Mouse (Mus musculus): Measurements from ENCODE around the gene Nxph3.
A peak's percentile ranks its signal among the peaks of the same experiment; 100 is the strongest.
"Not testable (repeated sequence)": the region's sequence is repeated elsewhere in the genome, so short reads cannot be mapped to it uniquely, and the experiment has no call there.

The Nxph3 gene

GRCm38 (mm10) chr11:95519299-95519698 lies 4.9 kb upstream of the Nxph3 start:
- no peak for DNase-seq (ENCODE audit: low read depth, low spot score)

- no peak for DNase-seq (ENCODE audit: low read depth, low spot score)
Observed at GRCm38 (mm10) chr11:95517162-95517561, 2.8 kb upstream of the Nxph3 start.

- no peak for DNase-seq (ENCODE audit: low read depth, low spot score)
Observed at GRCm38 (mm10) chr11:95516491-95516911, 2.1 kb upstream of the Nxph3 start.

GRCm38 (mm10) chr11:95515376-95516323 lies 1.3 kb upstream of the Nxph3 start:
- DNase-seq (ENCODE audit: low read depth, low spot score) = no peak

- DNase-seq (ENCODE audit: low read depth, low spot score) = no peak
Observed at GRCm38 (mm10) chr11:95513461-95514297, 691 bp downstream of the Nxph3 start.

GRCm38 (mm10) chr11:95512383-95512782 lies 2.0 kb downstream of the Nxph3 start:
- no peak for DNase-seq (ENCODE audit: low read depth, low spot score)

DNA sequence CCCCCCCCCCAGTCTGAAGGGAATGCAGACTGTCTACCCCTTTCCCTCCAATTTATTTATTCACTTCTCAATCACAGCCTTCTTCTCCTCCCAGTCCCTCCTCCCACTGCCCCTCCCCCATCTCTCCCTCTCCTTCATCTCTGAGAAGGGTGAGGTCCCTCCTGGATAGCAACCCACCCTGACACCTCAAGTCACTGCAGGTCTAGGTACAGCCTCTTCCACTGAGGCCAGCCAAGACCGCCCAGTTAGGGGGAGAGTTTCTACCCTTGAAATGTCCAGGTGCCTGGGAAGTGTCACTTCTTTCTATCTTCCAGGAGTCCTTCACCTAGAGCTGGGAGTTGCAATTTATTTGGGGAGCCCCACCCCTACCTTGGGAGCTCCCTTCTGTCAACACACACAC lies 2.5 kb downstream of the Nxph3 start:
- no peak for DNase-seq (ENCODE audit: low read depth, low spot score)

DNA sequence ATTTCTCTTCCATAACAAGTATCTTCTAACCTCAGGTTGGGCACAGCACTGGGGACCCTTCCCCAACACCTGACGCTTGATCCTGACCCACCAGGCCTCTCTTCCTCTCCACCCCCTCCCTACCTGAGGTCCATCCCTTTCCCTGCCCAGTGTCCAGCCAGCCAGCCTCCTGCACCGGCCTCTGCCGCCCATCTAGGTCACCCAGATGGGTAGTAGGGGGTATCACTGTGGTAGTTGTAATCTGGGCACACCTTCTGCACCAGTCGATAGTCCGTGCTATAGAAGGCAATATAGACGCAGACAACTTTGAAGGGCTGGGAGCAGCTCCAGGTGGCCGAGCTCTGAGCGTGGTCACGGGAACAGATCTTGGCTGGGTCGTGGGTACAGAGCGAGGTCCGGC lies 3.7 kb downstream of the Nxph3 start:
- no peak for DNase-seq (ENCODE audit: low read depth, low spot score)

- no peak for DNase-seq (ENCODE audit: low read depth, low spot score)
Observed at GRCm38 (mm10) chr11:95509126-95509717, 5.1 kb downstream of the Nxph3 start.

- DNase-seq (ENCODE audit: low read depth, low spot score) = no peak
Observed at GRCm38 (mm10) chr11:95508211-95508926, 6.0 kb downstream of the Nxph3 start.

DNA sequence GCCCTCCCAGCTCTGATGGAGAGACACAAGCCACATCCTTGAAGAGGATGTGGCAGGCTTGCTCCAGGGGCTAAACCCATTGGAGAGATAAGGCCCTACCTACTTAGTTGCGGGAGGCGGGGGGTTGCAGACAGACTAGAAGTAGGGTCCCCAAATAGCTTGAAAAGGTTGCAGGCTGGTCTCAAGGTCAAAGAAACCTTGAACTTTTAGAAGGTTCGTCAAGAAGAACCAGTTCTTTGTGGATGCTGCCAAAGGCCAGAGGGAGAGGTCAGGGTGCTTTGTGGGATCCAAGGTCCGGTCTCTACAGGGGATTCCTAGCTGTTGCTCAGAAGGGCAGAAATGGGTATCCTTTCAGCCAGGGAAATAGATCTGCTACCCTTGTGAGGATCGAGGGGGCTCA lies 6.6 kb downstream of the Nxph3 start:
- DNase-seq (ENCODE audit: low read depth, low spot score) = no peak

- no peak for DNase-seq (ENCODE audit: low read depth, low spot score)
Observed at GRCm38 (mm10) chr11:95507041-95507716, 7.2 kb downstream of the Nxph3 start.

- no peak for DNase-seq (ENCODE audit: low read depth, low spot score)
Observed at GRCm38 (mm10) chr11:95504271-95504731, 10.1 kb downstream of the Nxph3 start.

DNA sequence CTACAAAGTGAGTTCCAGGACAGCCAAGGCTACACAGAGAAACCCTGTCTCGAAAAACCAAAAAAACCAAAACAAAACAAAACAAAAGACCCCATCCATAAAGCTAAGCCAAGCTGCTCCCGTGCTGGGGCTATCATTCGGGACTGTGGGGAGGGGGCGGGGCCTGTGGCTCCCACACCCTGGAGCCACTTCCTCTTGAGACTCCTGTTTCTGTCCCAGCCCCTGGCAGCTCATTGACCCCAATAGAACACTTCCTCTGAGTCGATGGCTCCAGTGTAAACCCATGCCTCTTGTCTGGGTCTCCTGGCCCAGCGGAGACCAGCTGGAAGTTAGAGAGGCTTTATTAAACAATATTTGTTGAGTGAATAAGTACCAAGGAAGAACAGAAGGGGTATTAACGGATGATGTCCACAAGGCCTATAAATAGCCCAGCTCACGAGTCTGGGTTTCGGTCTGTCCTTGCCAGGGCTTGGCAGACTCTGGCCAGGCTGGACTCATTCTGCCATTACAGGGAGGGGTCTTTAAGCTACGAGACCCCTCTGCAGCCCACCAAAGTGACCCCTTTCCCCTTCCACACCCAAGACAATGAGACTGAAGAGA lies 10.7 kb downstream of the Nxph3 start:
- no peak for DNase-seq (ENCODE audit: low read depth, low spot score)

DNA sequence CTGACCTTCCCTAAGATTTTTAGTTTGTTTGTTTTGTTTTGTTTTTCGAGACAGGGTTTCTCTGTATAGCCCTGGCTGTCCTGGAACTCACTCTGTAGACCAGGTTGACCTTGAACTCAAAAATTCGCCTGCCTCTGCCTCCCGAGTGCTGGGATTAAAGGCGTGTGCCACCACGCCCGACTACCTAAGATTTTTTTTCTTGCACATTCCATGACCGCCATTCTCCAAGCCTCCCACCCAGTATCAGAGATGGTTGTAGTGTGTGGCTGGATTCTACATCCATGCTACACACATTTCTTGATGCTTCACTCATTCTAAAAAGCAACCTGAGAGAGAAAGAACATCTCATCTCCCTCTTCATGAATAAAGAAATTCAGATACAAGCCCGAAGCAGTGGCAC lies 12.5 kb downstream of the Nxph3 start:
- not testable (repeated sequence) for DNase-seq (ENCODE audit: low read depth, low spot score)

GRCm38 (mm10) chr11:95500836-95501235 lies 13.5 kb downstream of the Nxph3 start:
- DNase-seq (ENCODE audit: low read depth, low spot score) = no peak

- DNase-seq (ENCODE audit: low read depth, low spot score) = no peak
Observed at GRCm38 (mm10) chr11:95500412-95500811, 14.0 kb downstream of the Nxph3 start.

- DNase-seq (ENCODE audit: low read depth, low spot score) = no peak
Observed at GRCm38 (mm10) chr11:95497921-95498320, 16.4 kb downstream of the Nxph3 start.

GRCm38 (mm10) chr11:95495883-95496282 lies 18.5 kb downstream of the Nxph3 start:
- no peak for DNase-seq (ENCODE audit: low read depth, low spot score)

DNA sequence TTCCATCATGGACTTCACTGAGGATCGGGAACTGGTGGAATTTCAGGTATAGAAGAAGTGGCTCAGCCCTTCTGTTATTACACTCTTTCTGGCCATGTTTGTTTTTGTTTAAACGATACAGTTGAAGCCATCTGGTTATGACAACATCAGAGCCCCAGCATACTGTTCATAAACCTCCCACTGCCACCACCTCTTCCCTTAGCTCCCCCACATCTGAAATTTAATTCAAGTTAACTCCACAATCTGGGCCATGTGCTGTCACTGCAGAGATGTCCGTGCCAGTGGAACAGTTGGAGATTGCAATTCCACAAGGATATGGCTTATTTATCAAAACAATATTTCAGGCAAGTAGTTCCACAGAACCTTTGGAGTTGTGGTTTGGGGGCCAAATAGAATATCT lies 20.0 kb downstream of the Nxph3 start:
- DNase-seq (ENCODE audit: low read depth, low spot score) = peak; percentile 61
